Mouse (Mus musculus): ENCODE data around the gene Lypd3. TPM values are rescaled to one million over a fixed set of nuclear protein-coding genes. Genes with fewer than 3 reads are reported as not detected.

Gene Lypd3
- polyA plus RNA-seq, 1 experiment: 0.08 TPM

GRCm38 (mm10) chr7:24646486-24646885 lies 10.1 kb downstream of the Lypd3 start:
- Histone ChIP-seq H3K27me3 (ENCODE audit: control insufficient read depth, insufficient read depth, low read length) (no peaks in the 10 kb centered on the region), H3K4me1 (ENCODE audit: control insufficient read depth, insufficient read depth, low read length) (no peaks in the 10 kb centered on the region), H3K4me3 (replicated peaks; ENCODE audit: insufficient read depth, low read depth, low read length) (no peak overlapping the region), H3K27ac (ENCODE audit: insufficient read depth, low read length) (no peak overlapping the region)
- 60% methylated on average over 7 of the region's 7 CpGs for WGBS
- TF ChIP-seq POLR2A (IDR thresholded peaks at IDR 0.05; ENCODE audit: borderline replicate concordance, insufficient read depth, low read length) (no peak), CTCF (IDR thresholded peaks at IDR 0.05; ENCODE audit: borderline replicate concordance, insufficient read depth, low read depth, low read length) (no peak)
- DNase-seq: no peak

GRCm38 (mm10) chr7:24653681-24654080 lies 17.3 kb downstream of the Lypd3 start:
- 21% methylated on average over 7 of the region's 7 CpGs for WGBS
- H3K4me1 ChIP-seq (ENCODE audit: control insufficient read depth, insufficient read depth, low read length): no peaks in the 10 kb centered on the region

GRCm38 (mm10) chr7:24659737-24660357 lies 23.5 kb downstream of the Lypd3 start:
- DNase-seq: no peak
- Histone ChIP-seq H3K27me3 (ENCODE audit: control insufficient read depth, insufficient read depth, low read length) (no peaks in the 10 kb centered on the region), H3K27ac (ENCODE audit: insufficient read depth, low read length) (no peak overlapping the region), H3K4me3 (replicated peaks; ENCODE audit: insufficient read depth, low read depth, low read length) (no peak overlapping the region), H3K4me1 (ENCODE audit: control insufficient read depth, insufficient read depth, low read length) (no peaks in the 10 kb centered on the region)
- TF ChIP-seq POLR2A (IDR thresholded peaks at IDR 0.05; ENCODE audit: borderline replicate concordance, insufficient read depth, low read length): no peak
- TF ChIP-seq CTCF (IDR thresholded peaks at IDR 0.05; ENCODE audit: borderline replicate concordance, insufficient read depth, low read depth, low read length): no peak
- WGBS: 61% methylated on average over 12 of the region's 12 CpGs

More at GRCm38 (mm10) chr7:24653681-24654080, 17.3 kb downstream of the Lypd3 start:
- H3K27ac ChIP-seq (ENCODE audit: insufficient read depth, low read length): no peak overlapping the region
- H3K4me3 ChIP-seq (replicated peaks; ENCODE audit: insufficient read depth, low read depth, low read length): no peak overlapping the region
- no peaks in the 10 kb centered on the region for H3K27me3 ChIP-seq (ENCODE audit: control insufficient read depth, insufficient read depth, low read length)
- DNase-seq: peak; percentile 29 to 48
- TF ChIP-seq POLR2A (IDR thresholded peaks at IDR 0.05; ENCODE audit: borderline replicate concordance, insufficient read depth, low read length) (no peak), CTCF (IDR thresholded peaks at IDR 0.05; ENCODE audit: borderline replicate concordance, insufficient read depth, low read depth, low read length) (peak; percentile 79)

GRCm38 (mm10) chr7:24661118-24661904 lies 25.0 kb downstream of the Lypd3 start:
- H3K4me3 ChIP-seq (replicated peaks; ENCODE audit: insufficient read depth, low read depth, low read length): no peak overlapping the region
- 75% methylated on average over 17 of the region's 17 CpGs for WGBS
- no peak overlapping the region for H3K27ac ChIP-seq (ENCODE audit: insufficient read depth, low read length)
- no peak for TF ChIP-seq POLR2A (IDR thresholded peaks at IDR 0.05; ENCODE audit: borderline replicate concordance, insufficient read depth, low read length)
- no peak for DNase-seq
- H3K27me3 ChIP-seq (ENCODE audit: control insufficient read depth, insufficient read depth, low read length): no peaks in the 10 kb centered on the region
- no peaks in the 10 kb centered on the region for H3K4me1 ChIP-seq (ENCODE audit: control insufficient read depth, insufficient read depth, low read length)

- Histone ChIP-seq H3K4me1 (ENCODE audit: control insufficient read depth, insufficient read depth, low read length) (no peaks in the 10 kb centered on the region), H3K4me3 (replicated peaks; ENCODE audit: insufficient read depth, low read depth, low read length) (no peak overlapping the region), H3K27ac (ENCODE audit: insufficient read depth, low read length) (no peak overlapping the region), H3K27me3 (ENCODE audit: control insufficient read depth, insufficient read depth, low read length) (no peaks in the 10 kb centered on the region)
- TF ChIP-seq POLR2A (IDR thresholded peaks at IDR 0.05; ENCODE audit: borderline replicate concordance, insufficient read depth, low read length) (no peak), CTCF (IDR thresholded peaks at IDR 0.05; ENCODE audit: borderline replicate concordance, insufficient read depth, low read depth, low read length) (peak; percentile 91)
- 6% methylated on average over 8 of the region's 8 CpGs for WGBS
- DNase-seq: peak; percentile 33 to 55
These were observed 26.2 kb downstream of the Lypd3 start for GRCm38 (mm10) chr7:24662575-24662974.

GRCm38 (mm10) chr7:24664301-24664700 lies 28.0 kb downstream of the Lypd3 start:
- WGBS: 48% methylated on average over 8 of the region's 8 CpGs
- TF ChIP-seq POLR2A (IDR thresholded peaks at IDR 0.05; ENCODE audit: borderline replicate concordance, insufficient read depth, low read length) (no peak), CTCF (IDR thresholded peaks at IDR 0.05; ENCODE audit: borderline replicate concordance, insufficient read depth, low read depth, low read length) (no peak)
- Histone ChIP-seq H3K4me3 (replicated peaks; ENCODE audit: insufficient read depth, low read depth, low read length) (no peak overlapping the region), H3K27me3 (ENCODE audit: control insufficient read depth, insufficient read depth, low read length) (no peaks in the 10 kb centered on the region), H3K27ac (ENCODE audit: insufficient read depth, low read length) (no peak overlapping the region), H3K4me1 (ENCODE audit: control insufficient read depth, insufficient read depth, low read length) (no peaks in the 10 kb centered on the region)
- DNase-seq: no peak

GRCm38 (mm10) chr7:24664959-24665358 lies 28.6 kb downstream of the Lypd3 start:
- Histone ChIP-seq H3K4me3 (replicated peaks; ENCODE audit: insufficient read depth, low read depth, low read length) (no peak overlapping the region), H3K27ac (ENCODE audit: insufficient read depth, low read length) (no peak overlapping the region), H3K27me3 (ENCODE audit: control insufficient read depth, insufficient read depth, low read length) (no peaks in the 10 kb centered on the region), H3K4me1 (ENCODE audit: control insufficient read depth, insufficient read depth, low read length) (no peaks in the 10 kb centered on the region)
- TF ChIP-seq POLR2A (IDR thresholded peaks at IDR 0.05; ENCODE audit: borderline replicate concordance, insufficient read depth, low read length) (no peak), CTCF (IDR thresholded peaks at IDR 0.05; ENCODE audit: borderline replicate concordance, insufficient read depth, low read depth, low read length) (no peak)
- 61% methylated on average over 9 of the region's 9 CpGs for WGBS
- no peak for DNase-seq

GRCm38 (mm10) chr7:24671944-24672439 lies 35.6 kb downstream of the Lypd3 start:
- WGBS: 87% methylated on average over 23 of the region's 23 CpGs
- no peaks in the 10 kb centered on the region for H3K27me3 ChIP-seq (ENCODE audit: control insufficient read depth, insufficient read depth, low read length)
- TF ChIP-seq CTCF (IDR thresholded peaks at IDR 0.05; ENCODE audit: borderline replicate concordance, insufficient read depth, low read depth, low read length): no peak
- no peak for TF ChIP-seq POLR2A (IDR thresholded peaks at IDR 0.05; ENCODE audit: borderline replicate concordance, insufficient read depth, low read length)
- no peak for DNase-seq
- H3K4me3 ChIP-seq (replicated peaks; ENCODE audit: insufficient read depth, low read depth, low read length): no peak overlapping the region
- no peaks in the 10 kb centered on the region for H3K4me1 ChIP-seq (ENCODE audit: control insufficient read depth, insufficient read depth, low read length)
- H3K27ac ChIP-seq (ENCODE audit: insufficient read depth, low read length): no peak overlapping the region

All from cerebellum, adult 2 months (tissue).